Mouse (Mus musculus): ENCODE results near the gene Ifi202b. TPM values are rescaled to one million over a fixed set of nuclear protein-coding genes. Genes with fewer than 3 reads are reported as not detected.
"Not testable (repeated sequence)": the region's sequence is repeated elsewhere in the genome, so short reads cannot be mapped to it uniquely, and the experiment has no call there.

The Ifi202b gene
- not detected in 2 replicates for polyA plus RNA-seq (2015; fragmentation: Nextera tagmentation; extraction: Ambion mirVana)

GRCm38 (mm10) chr1:173982694-173983305, at the start of gene Ifi202b:
TSS of gene Ifi202b (minus strand) at chr1:173982744.
- H3K9me3 ChIP-seq; H3K9ac ChIP-seq; H3K4me3 ChIP-seq; H3K27ac ChIP-seq (replicated peaks); H3K36me3 ChIP-seq; H3K27me3 ChIP-seq; H3K4me1 ChIP-seq (replicated peaks); H3K4me2 ChIP-seq; ATAC-seq (ENCODE audit: low read depth): not testable (repeated sequence)
- 93% methylated on average over 6 of the region's 6 CpGs for WGBS

GRCm38 (mm10) chr1:174031698-174032097, 49.2 kb upstream of the Ifi202b start, which contains the start of gene Ifi205:
TSS of gene Ifi205 (minus strand) at chr1:174031810.
- no peak for ATAC-seq (ENCODE audit: low read depth)
- Histone ChIP-seq H3K4me3 (no peak within 1 kb of the TSS), H3K9me3 (no peaks in the 10 kb centered on the region), H3K27ac (replicated peaks) (no peak within 1 kb of the TSS), H3K4me2 (no peak within 1 kb of the TSS), H3K27me3 (no peaks in the 10 kb centered on the region), H3K36me3 (no peaks in the 10 kb centered on the region), H3K9ac (no peak within 1 kb of the TSS), H3K4me1 (replicated peaks) (no peaks in the 10 kb centered on the region)
- WGBS = 68% methylated on average over 1 of the region's 1 CpGs

GRCm38 (mm10) chr1:174007050-174007449, 24.5 kb upstream of the Ifi202b start:
- H3K4me2 ChIP-seq; H3K27me3 ChIP-seq; ATAC-seq (ENCODE audit: low read depth); H3K4me1 ChIP-seq (replicated peaks); H3K4me3 ChIP-seq; H3K9me3 ChIP-seq; H3K27ac ChIP-seq (replicated peaks); H3K9ac ChIP-seq; H3K36me3 ChIP-seq: not testable (repeated sequence)

- not testable (repeated sequence) for H3K4me3 ChIP-seq
Observed at GRCm38 (mm10) chr1:174004352-174005109, 22.0 kb upstream of the Ifi202b start.

GRCm38 (mm10) chr1:173995003-173995402, 12.5 kb upstream of the Ifi202b start:
- no peak for ATAC-seq (ENCODE audit: low read depth)
- H3K4me1 ChIP-seq (replicated peaks) = no peaks in the 10 kb centered on the region
- no peak overlapping the region for H3K4me3 ChIP-seq
- no peaks in the 10 kb centered on the region for H3K9me3 ChIP-seq
- no peak overlapping the region for H3K4me2 ChIP-seq
- H3K36me3 ChIP-seq = no peaks in the 10 kb centered on the region
- H3K27me3 ChIP-seq = no peaks in the 10 kb centered on the region
- H3K27ac ChIP-seq (replicated peaks) = no peak overlapping the region
- WGBS = 90% methylated on average over 4 of the region's 4 CpGs
- H3K9ac ChIP-seq = no peak overlapping the region

More at GRCm38 (mm10) chr1:174004352-174005109, 22.0 kb upstream of the Ifi202b start:
- ATAC-seq (ENCODE audit: low read depth); H3K9ac ChIP-seq; H3K27ac ChIP-seq (replicated peaks); H3K9me3 ChIP-seq; H3K4me1 ChIP-seq (replicated peaks); H3K27me3 ChIP-seq; H3K36me3 ChIP-seq; H3K4me2 ChIP-seq: not testable (repeated sequence)
- 79% methylated on average over 2 of the region's 3 CpGs for WGBS

- not testable (repeated sequence) for H3K27me3 ChIP-seq; H3K9me3 ChIP-seq; H3K4me2 ChIP-seq; H3K4me1 ChIP-seq (replicated peaks); H3K27ac ChIP-seq (replicated peaks); ATAC-seq (ENCODE audit: low read depth); H3K9ac ChIP-seq; H3K4me3 ChIP-seq; H3K36me3 ChIP-seq
- WGBS = 69% methylated on average over 3 of the region's 3 CpGs
Observed at GRCm38 (mm10) chr1:173981038-173981437, 1.5 kb downstream of the Ifi202b start.

- Histone ChIP-seq H3K9me3 (no peaks in the 10 kb centered on the region), H3K36me3 (no peaks in the 10 kb centered on the region), H3K27ac (replicated peaks) (no peak overlapping the region), H3K4me1 (replicated peaks) (no peaks in the 10 kb centered on the region), H3K27me3 (no peaks in the 10 kb centered on the region), H3K4me3 (no peak overlapping the region), H3K9ac (no peak overlapping the region), H3K4me2 (no peak overlapping the region)
- no peak for ATAC-seq (ENCODE audit: low read depth)
Observed at GRCm38 (mm10) chr1:173977622-173978021, 4.9 kb downstream of the Ifi202b start.

GRCm38 (mm10) chr1:173973111-173973510, 9.4 kb downstream of the Ifi202b start:
- H3K4me1 ChIP-seq (replicated peaks) = no peaks in the 10 kb centered on the region
- H3K36me3 ChIP-seq = no peaks in the 10 kb centered on the region
- H3K27me3 ChIP-seq = no peaks in the 10 kb centered on the region
- no peak for ATAC-seq (ENCODE audit: low read depth)
- no peak overlapping the region for H3K9ac ChIP-seq
- H3K27ac ChIP-seq (replicated peaks) = no peak overlapping the region
- no peak overlapping the region for H3K4me2 ChIP-seq
- no peak overlapping the region for H3K4me3 ChIP-seq
- H3K9me3 ChIP-seq = no peaks in the 10 kb centered on the region

GRCm38 (mm10) chr1:173961491-173961890, 21.1 kb downstream of the Ifi202b start:
- H3K27ac ChIP-seq (replicated peaks); H3K4me3 ChIP-seq; H3K9ac ChIP-seq; H3K4me1 ChIP-seq (replicated peaks); H3K27me3 ChIP-seq; H3K36me3 ChIP-seq; H3K4me2 ChIP-seq; H3K9me3 ChIP-seq; ATAC-seq (ENCODE audit: low read depth): not testable (repeated sequence)
- WGBS = 63% methylated on average over 1 of the region's 1 CpGs

GRCm38 (mm10) chr1:173959998-173960397, 22.5 kb downstream of the Ifi202b start:
- not testable (repeated sequence) for H3K4me1 ChIP-seq (replicated peaks); H3K27ac ChIP-seq (replicated peaks); H3K4me3 ChIP-seq; ATAC-seq (ENCODE audit: low read depth); H3K36me3 ChIP-seq; H3K27me3 ChIP-seq; H3K4me2 ChIP-seq; H3K9me3 ChIP-seq; H3K9ac ChIP-seq
- 35% methylated on average over 3 of the region's 3 CpGs for WGBS

GRCm38 (mm10) chr1:173955839-173956527, 26.6 kb downstream of the Ifi202b start:
- H3K4me3 ChIP-seq; H3K4me2 ChIP-seq; H3K27me3 ChIP-seq; H3K36me3 ChIP-seq; H3K9ac ChIP-seq; ATAC-seq (ENCODE audit: low read depth); H3K4me1 ChIP-seq (replicated peaks); H3K27ac ChIP-seq (replicated peaks); H3K9me3 ChIP-seq: not testable (repeated sequence)
- 38% methylated on average over 3 of the region's 3 CpGs for WGBS

- ATAC-seq (ENCODE audit: low read depth) = no peak
- WGBS = 85% methylated on average over 2 of the region's 2 CpGs
Observed at GRCm38 (mm10) chr1:173955071-173955796, 27.3 kb downstream of the Ifi202b start.

More at GRCm38 (mm10) chr1:173955071-173955796, 27.3 kb downstream of the Ifi202b start:
- no peaks in the 10 kb centered on the region for H3K4me1 ChIP-seq (replicated peaks)
- H3K4me2 ChIP-seq = no peak overlapping the region
- no peak overlapping the region for H3K4me3 ChIP-seq
- no peak overlapping the region for H3K9ac ChIP-seq
- no peak overlapping the region for H3K27ac ChIP-seq (replicated peaks)
- H3K27me3 ChIP-seq = no peaks in the 10 kb centered on the region
- H3K9me3 ChIP-seq = no peaks in the 10 kb centered on the region
- H3K36me3 ChIP-seq = no peaks in the 10 kb centered on the region
